Mouse (Mus musculus) neural tube, embryonic 10.5 days (tissue): ENCODE results near the gene B3gnt5.
A peak's percentile ranks its signal among the peaks of the same experiment; 100 is the strongest.
"Not testable (repeated sequence)": the region's sequence is repeated elsewhere in the genome, so short reads cannot be mapped to it uniquely, and the experiment has no call there.

Experiments
- DNase-seq: peaks from one replicate; pipeline ENCODE4 v3.0.0-alpha.2; 2017; ENCODE audit warnings: low spot score; ENCODE audit errors: extremely low spot score

The B3gnt5 gene

GRCm38 (mm10) chr16:19760074-19760473 lies at the start of gene B3gnt5:
TSS of gene B3gnt5 (plus strand) at chr16:19760208.
- DNase-seq, result peak; percentile 85

GRCm38 (mm10) chr16:19720959-19721358 lies 39.0 kb upstream of the B3gnt5 start:
- DNase-seq, result no peak

GRCm38 (mm10) chr16:19724139-19724538 lies 35.9 kb upstream of the B3gnt5 start:
- DNase-seq, result not testable (repeated sequence)

DNA sequence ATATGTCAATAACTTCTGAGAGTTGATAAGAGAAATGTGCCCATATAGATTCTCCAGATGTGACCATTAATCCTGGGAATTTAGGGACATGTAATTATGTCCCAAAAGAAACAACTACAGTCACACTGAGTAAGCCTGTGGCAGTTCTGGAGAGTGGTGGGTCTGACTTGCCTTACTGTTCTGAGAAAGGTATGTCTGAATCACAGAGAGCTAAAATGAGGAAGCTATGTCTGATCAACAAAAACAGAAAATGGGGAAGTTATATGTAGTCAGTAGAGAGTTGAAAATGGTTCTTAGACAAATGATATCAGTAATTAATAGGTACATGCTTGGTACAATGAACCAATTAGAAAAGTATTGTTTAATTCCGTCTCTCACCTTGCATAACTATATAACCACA lies 27.1 kb upstream of the B3gnt5 start:
- DNase-seq, result no peak

- peak; percentile 84 for DNase-seq
Measured at GRCm38 (mm10) chr16:19760505-19761496, 793 bp downstream of the B3gnt5 start.

GRCm38 (mm10) chr16:19761691-19762090 lies 1.7 kb downstream of the B3gnt5 start:
- peak; percentile 18 for DNase-seq

DNA sequence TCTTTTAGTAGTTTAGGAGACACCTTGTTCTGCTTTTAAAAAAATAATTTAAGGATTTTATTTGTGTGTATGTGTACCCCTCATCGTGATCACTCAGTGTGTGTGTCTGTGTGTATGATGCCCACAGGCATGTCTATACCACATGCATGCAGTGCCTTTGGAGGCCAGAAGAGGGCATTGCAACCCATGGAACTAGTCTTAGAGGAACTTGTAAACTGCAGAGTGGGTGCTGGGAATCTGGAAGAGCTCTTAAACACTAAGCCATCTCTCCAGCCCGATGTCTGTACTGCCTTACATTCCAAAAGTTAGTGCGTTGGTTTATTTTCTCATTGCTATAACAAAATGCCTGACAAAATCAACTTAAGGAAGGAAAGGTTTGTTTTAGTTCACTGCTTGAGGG lies 6.1 kb downstream of the B3gnt5 start:
- DNase-seq, result no peak

DNA sequence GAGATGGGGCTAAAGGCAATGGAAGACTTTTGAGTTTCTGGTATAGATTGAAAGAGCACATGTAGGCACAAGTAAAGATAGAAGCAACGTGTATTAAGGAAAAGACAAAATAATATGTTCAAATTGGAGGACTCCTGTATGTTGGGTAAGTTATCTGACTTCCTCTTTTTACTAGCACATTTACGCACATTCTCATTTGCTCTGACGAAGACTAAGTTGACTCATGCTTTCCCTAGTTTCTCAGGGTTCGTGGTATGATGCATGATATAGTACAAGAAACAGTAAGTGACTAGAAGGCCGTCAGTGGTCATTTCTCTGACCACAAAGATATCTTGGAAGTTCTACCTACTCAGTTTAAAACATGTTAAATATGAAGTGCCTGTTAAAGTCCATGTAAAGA lies 8.0 kb downstream of the B3gnt5 start:
- DNase-seq, result no peak

GRCm38 (mm10) chr16:19772013-19772412 lies 12.0 kb downstream of the B3gnt5 start:
- no peak for DNase-seq

- DNase-seq, result no peak
Measured at GRCm38 (mm10) chr16:19786386-19787090, 26.5 kb downstream of the B3gnt5 start.

GRCm38 (mm10) chr16:19789914-19790313 lies 29.9 kb downstream of the B3gnt5 start:
- DNase-seq, result no peak

GRCm38 (mm10) chr16:19818801-19819200 lies 58.8 kb downstream of the B3gnt5 start:
- no peak for DNase-seq
